Mouse (Mus musculus): Measurements from ENCODE around the gene Gm20517. TPM values are rescaled to one million over a fixed set of nuclear protein-coding genes. Genes with fewer than 3 reads are reported as not detected.

Gene Gm20517
- total RNA-seq (2012; rRNA removed): 4.9 and 5.4 TPM in 2 replicates

- H3K9ac ChIP-seq (ENCODE audit: insufficient read depth, low read depth, low read length, poor library complexity, severe bottlenecking): peak within 1 kb of the TSS; percentile 98
- peak; percentile 95 for DNase-seq (ENCODE audit: low read depth, low spot score)
- H3K27ac ChIP-seq (ENCODE audit: insufficient read depth, low read depth, low read length, poor library complexity, severe bottlenecking): peak within 1 kb of the TSS; percentile 75
- H3K4me3 ChIP-seq (ENCODE audit: insufficient read depth in 1 of 2, low read depth in 1 of 2, low read length in 2 of 2, poor library complexity in 1 of 2, severe bottlenecking in 1 of 2): peak within 1 kb of the TSS; percentile 85 to 94
- in situ Hi-C loops (cut with MboI; ENCODE audit: low sequenced_read_pairs in 2 of 2, unreplicated experiment in 2 of 2): no loop called here
- peaks cover 2 to 6% of the 10 kb centered on the region in 2 experiments; a peak in 1 of 4 replicates for H3K4me1 ChIP-seq (ENCODE audit: control insufficient read depth in 2 of 2, insufficient read depth in 2 of 2, low read length in 2 of 2, poor library complexity in 1 of 2)
- peaks cover 22% of the 10 kb centered on the region for H3K36me3 ChIP-seq (ENCODE audit: control insufficient read depth, insufficient read depth, low read length, poor library complexity, severe bottlenecking)
- TF ChIP-seq CHD2 (IDR thresholded peaks at IDR 0.05; ENCODE audit: low read depth, low read length) (no peak), HCFC1 (IDR thresholded peaks at IDR 0.05; ENCODE audit: borderline replicate concordance, insufficient read depth, low read length) (peak; percentile 82)
- H3K9me3 ChIP-seq (ENCODE audit: control insufficient read depth, insufficient read depth, low read depth, low read length): no peaks in the 10 kb centered on the region
Observed at GRCm38 (mm10) chr17:47610849-47611660, at the start of gene Gm20517, which contains the start of the genes Bysl and Med20. Gm20517 (plus strand) TSS chr17:47611589. Bysl (minus strand) TSS chr17:47611492. Med20 (plus strand) TSS chr17:47611582.

GRCm38 (mm10) chr17:47562875-47563274, 48.5 kb upstream of the Gm20517 start:
- H3K4me1 ChIP-seq (ENCODE audit: control insufficient read depth in 2 of 2, insufficient read depth in 2 of 2, low read length in 2 of 2, poor library complexity in 1 of 2): peaks cover 3 to 18% of the 10 kb centered on the region in 2 experiments; a peak in 3 of 4 replicates
- H3K9ac ChIP-seq (ENCODE audit: insufficient read depth, low read depth, low read length, poor library complexity, severe bottlenecking): no peak overlapping the region
- H3K4me3 ChIP-seq (ENCODE audit: insufficient read depth in 1 of 2, low read depth in 1 of 2, low read length in 2 of 2, poor library complexity in 1 of 2, severe bottlenecking in 1 of 2): no peak overlapping the region
- TF ChIP-seq MAFK (IDR thresholded peaks at IDR 0.05; ENCODE audit: insufficient read depth, low read depth, low read length) (no peak), ZNF384 (IDR thresholded peaks at IDR 0.05; ENCODE audit: low read depth, low read length) (no peak), HCFC1 (IDR thresholded peaks at IDR 0.05; ENCODE audit: borderline replicate concordance, insufficient read depth, low read length) (no peak), ZC3H11A (IDR thresholded peaks at IDR 0.05; ENCODE audit: borderline replicate concordance, low read depth, low read length) (no peak), CHD2 (IDR thresholded peaks at IDR 0.05; ENCODE audit: low read depth, low read length) (no peak)
- H3K27ac ChIP-seq (ENCODE audit: insufficient read depth, low read depth, low read length, poor library complexity, severe bottlenecking): no peak overlapping the region
- H3K9me3 ChIP-seq (ENCODE audit: control insufficient read depth, insufficient read depth, low read depth, low read length): no peaks in the 10 kb centered on the region
- no peaks in the 10 kb centered on the region for H3K36me3 ChIP-seq (ENCODE audit: control insufficient read depth, insufficient read depth, low read length, poor library complexity, severe bottlenecking)
- in situ Hi-C loops (cut with MboI; ENCODE audit: low sequenced_read_pairs in 2 of 2, unreplicated experiment in 2 of 2): no loop called here
- DNase-seq (ENCODE audit: low read depth, low spot score): no peak

GRCm38 (mm10) chr17:47564612-47565011, 46.8 kb upstream of the Gm20517 start:
- TF ChIP-seq HCFC1 (IDR thresholded peaks at IDR 0.05; ENCODE audit: borderline replicate concordance, insufficient read depth, low read length): no peak
- no peak for TF ChIP-seq MAFK (IDR thresholded peaks at IDR 0.05; ENCODE audit: insufficient read depth, low read depth, low read length)
- TF ChIP-seq CHD2 (IDR thresholded peaks at IDR 0.05; ENCODE audit: low read depth, low read length): no peak
- no peak for TF ChIP-seq ZNF384 (IDR thresholded peaks at IDR 0.05; ENCODE audit: low read depth, low read length)
- TF ChIP-seq ZC3H11A (IDR thresholded peaks at IDR 0.05; ENCODE audit: borderline replicate concordance, low read depth, low read length): no peak
- H3K4me1 ChIP-seq (ENCODE audit: control insufficient read depth in 2 of 2, insufficient read depth in 2 of 2, low read length in 2 of 2, poor library complexity in 1 of 2): peaks cover 5 to 24% of the 10 kb centered on the region in 2 experiments
- no peaks in the 10 kb centered on the region for H3K36me3 ChIP-seq (ENCODE audit: control insufficient read depth, insufficient read depth, low read length, poor library complexity, severe bottlenecking)
- in situ Hi-C loops (cut with MboI; ENCODE audit: low sequenced_read_pairs in 2 of 2, unreplicated experiment in 2 of 2): no loop called here
- H3K9me3 ChIP-seq (ENCODE audit: control insufficient read depth, insufficient read depth, low read depth, low read length): no peaks in the 10 kb centered on the region
- H3K27ac ChIP-seq (ENCODE audit: insufficient read depth, low read depth, low read length, poor library complexity, severe bottlenecking): no peak overlapping the region
- no peak for DNase-seq (ENCODE audit: low read depth, low spot score)
- no peak overlapping the region for H3K9ac ChIP-seq (ENCODE audit: insufficient read depth, low read depth, low read length, poor library complexity, severe bottlenecking)
- no peak overlapping the region for H3K4me3 ChIP-seq (ENCODE audit: insufficient read depth in 1 of 2, low read depth in 1 of 2, low read length in 2 of 2, poor library complexity in 1 of 2, severe bottlenecking in 1 of 2)

- H3K4me1 ChIP-seq (ENCODE audit: control insufficient read depth in 2 of 2, insufficient read depth in 2 of 2, low read length in 2 of 2, poor library complexity in 1 of 2): peaks cover 5 to 20% of the 10 kb centered on the region in 2 experiments
- no peaks in the 10 kb centered on the region for H3K36me3 ChIP-seq (ENCODE audit: control insufficient read depth, insufficient read depth, low read length, poor library complexity, severe bottlenecking)
- no peak overlapping the region; the same call in 1 of the 2 replicates for H3K9ac ChIP-seq (ENCODE audit: insufficient read depth, low read depth, low read length, poor library complexity, severe bottlenecking)
- no peaks in the 10 kb centered on the region for H3K9me3 ChIP-seq (ENCODE audit: control insufficient read depth, insufficient read depth, low read depth, low read length)
- no peak for TF ChIP-seq ZNF384 (IDR thresholded peaks at IDR 0.05; ENCODE audit: low read depth, low read length)
- TF ChIP-seq ZC3H11A (IDR thresholded peaks at IDR 0.05; ENCODE audit: borderline replicate concordance, low read depth, low read length): no peak
- TF ChIP-seq MAFK (IDR thresholded peaks at IDR 0.05; ENCODE audit: insufficient read depth, low read depth, low read length): no peak
- no peak for TF ChIP-seq HCFC1 (IDR thresholded peaks at IDR 0.05; ENCODE audit: borderline replicate concordance, insufficient read depth, low read length)
- TF ChIP-seq CHD2 (IDR thresholded peaks at IDR 0.05; ENCODE audit: low read depth, low read length): no peak
- no peak overlapping the region for H3K4me3 ChIP-seq (ENCODE audit: insufficient read depth in 1 of 2, low read depth in 1 of 2, low read length in 2 of 2, poor library complexity in 1 of 2, severe bottlenecking in 1 of 2)
- in situ Hi-C loops (cut with MboI; ENCODE audit: low sequenced_read_pairs in 2 of 2, unreplicated experiment in 2 of 2): no loop called here
- peak overlapping the region; percentile 44; the same call in 1 of the 2 replicates for H3K27ac ChIP-seq (ENCODE audit: insufficient read depth, low read depth, low read length, poor library complexity, severe bottlenecking)
- peak; percentile 61 for DNase-seq (ENCODE audit: low read depth, low spot score)
Observed at GRCm38 (mm10) chr17:47566133-47566532, 45.3 kb upstream of the Gm20517 start.
